Mouse (Mus musculus) embryonic fibroblast, embryonic 13.5 days (primary cell): ENCODE results near the gene Jpt1.

Experiments used
- CTCF ChIP-seq: IDR thresholded peaks from 2 replicates; pipeline ENCODE4 v1.5.1; 2011; ENCODE audit warnings: mild to moderate bottlenecking, control low read depth, low read length, moderate library complexity, borderline replicate concordance; ENCODE audit not compliant: insufficient read depth
- POLR2A ChIP-seq: IDR thresholded peaks from 2 replicates; pipeline ENCODE4 v1.6.1; 2011; ENCODE audit warnings: low read depth, mild to moderate bottlenecking, control low read depth, low read length, moderate library complexity

DNA sequence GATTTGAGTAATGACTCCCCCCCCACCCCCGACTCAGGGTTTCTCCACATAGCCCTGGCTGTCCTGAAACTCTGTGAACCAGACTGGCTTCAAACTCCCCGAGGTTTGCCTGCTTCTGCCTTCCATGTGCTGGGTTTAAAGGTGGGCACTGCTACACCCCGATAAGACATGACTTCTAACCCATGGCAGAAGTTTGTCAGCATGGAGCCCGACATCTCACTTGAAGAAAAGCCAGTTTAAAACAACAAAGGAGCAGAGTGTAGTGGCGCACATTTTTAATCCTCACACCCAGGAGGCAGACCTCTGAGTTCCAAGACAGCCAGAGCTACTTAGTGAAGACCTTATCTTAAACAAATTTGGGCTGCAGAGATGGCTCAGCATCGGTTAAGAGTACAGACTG, 21.8 kb downstream of the Jpt1 start:
- TF ChIP-seq CTCF (no peak), POLR2A (no peak)
